Mouse (Mus musculus) Patski (cell line): ENCODE results near the gene Mup2. TPM values are rescaled to one million over a fixed set of nuclear protein-coding genes. Genes with fewer than 3 reads are reported as not detected.
"Not testable (repeated sequence)": the region's sequence is repeated elsewhere in the genome, so short reads cannot be mapped to it uniquely, and the experiment has no call there.

ENCODE experiments used
- ATAC-seq: fragments of 100-300 bp; one replicate; pipeline ENCODE4 v1.8.0; 2021
- CTCF ChIA-PET: fragments of 350-600 bp; sonication (Branson Sonifier 250); formaldehyde crosslinking; loops from one replicate; lab custom pipeline; 2022; ENCODE audit warnings: inconsistent platforms; lab: Charles Lee
- POLR2A ChIA-PET: fragments of 350-600 bp; sonication (Branson Sonifier 250); formaldehyde crosslinking; loops from one replicate; lab custom pipeline; 2022; ENCODE audit warnings: antibody characterized with exemption, inconsistent platforms; lab: Charles Lee
- DNase-seq: peaks from one replicate; pipeline ENCODE4 v3.0.0-alpha.2; 2011; ENCODE audit warnings: low read depth, low spot score
- H3K27me3 ChIP-seq: fragments of 371-371 bp; one replicate; pipeline ENCODE4 v1.5.1; 2021
- in situ Hi-C: fragments of 300-500 bp; cut with MboI; formaldehyde crosslinking; loops from 3 replicates; pipeline ENCODE4 v1.11.1; 2018; ENCODE audit warnings: low pct_unique_long_range_greater_than_20kb, mixed read lengths
- polyA plus RNA-seq: library from polyadenylated mRNA; unstranded; gene quantifications from one replicate; pipeline ENCODE4 v1.2.3, GENCODE M21; 2021

Mup2 gene
- not detected for polyA plus RNA-seq

- DNase-seq, ATAC-seq, in situ Hi-C loops, POLR2A ChIA-PET, CTCF ChIA-PET, H3K27me3 ChIP-seq: not testable (repeated sequence)
Observed at GRCm38 (mm10) chr4:60154189-60154588, at the start of gene Mup2. Gene Mup2 (minus strand): TSS chr4:60154289.

Other genes starting within 250 kb of the Mup2 start
- not detected for gene Slc46a2, start 239.2 kb downstream of the Mup2 start, polyA plus RNA-seq
- gene Mup4, start 193.6 kb downstream of the Mup2 start, polyA plus RNA-seq: not detected
- not detected for gene Mup6, start 190.0 kb downstream of the Mup2 start, polyA plus RNA-seq
- not detected for gene Mup7, start 83.8 kb downstream of the Mup2 start, polyA plus RNA-seq
- gene Mup8, start 68.3 kb upstream of the Mup2 start, polyA plus RNA-seq: not detected